Mouse (Mus musculus) layer of hippocampus, postnatal 36 days (tissue): ENCODE measurements around the gene Ptbp3. TPM values are rescaled to one million over a fixed set of nuclear protein-coding genes. Genes with fewer than 3 reads are reported as not detected.

Source experiments
- DNase-seq, 2 experiments: peaks; one replicate each; pipeline ENCODE4 v3.0.0; 2022
- total RNA-seq, 2 experiments: library from RNA; stranded (reverse); gene quantifications; 2 replicates each; pipeline ENCODE4 v1.2.3; 2021

Gene Ptbp3
- total RNA-seq, 2 experiments from 2014 or later = 35.1 to 39.8 TPM

DNA sequence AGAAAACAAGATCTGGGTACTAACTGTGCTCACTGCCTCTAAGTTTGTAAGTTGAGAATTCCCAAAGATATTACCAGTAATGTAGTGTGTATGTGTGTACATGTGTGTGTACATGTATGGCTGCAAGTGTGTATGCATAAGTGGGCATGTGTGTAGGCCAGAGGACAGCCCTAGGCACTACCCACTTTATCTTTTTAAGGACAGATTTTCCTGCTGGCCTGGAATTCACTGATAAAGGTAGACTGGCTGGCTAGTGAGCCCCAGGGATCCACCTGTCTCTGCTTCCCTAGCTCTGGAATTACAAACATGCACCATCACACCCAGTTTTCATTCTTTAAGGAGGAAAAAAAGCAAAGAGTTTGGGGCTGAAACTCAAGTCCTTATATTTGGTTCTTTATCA is 6.0 kb upstream of the Ptbp3 start:
- DNase-seq = no peak

- DNase-seq = no peak
Observed at GRCm38 (mm10) chr4:59553576-59553975, 4.4 kb upstream of the Ptbp3 start.

DNA sequence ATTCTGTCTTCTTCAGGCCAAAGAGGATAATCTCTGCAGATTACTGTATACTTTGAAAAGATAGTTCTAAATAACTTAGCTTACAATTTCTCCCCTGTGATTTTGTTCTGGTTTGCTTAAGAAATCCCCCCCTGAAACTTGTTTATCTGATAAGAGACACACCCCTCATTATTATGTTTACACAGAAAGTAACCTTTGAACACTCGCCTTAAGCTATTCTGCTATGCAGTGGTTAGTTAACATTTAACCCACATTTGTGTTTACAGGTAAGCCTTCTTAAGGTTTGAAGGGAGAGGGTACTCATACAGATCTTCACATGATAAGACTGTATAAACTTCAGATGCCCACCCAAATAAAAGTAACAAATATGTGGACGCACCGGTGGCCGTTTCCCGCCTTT is 3.7 kb upstream of the Ptbp3 start:
- DNase-seq = no peak

DNA sequence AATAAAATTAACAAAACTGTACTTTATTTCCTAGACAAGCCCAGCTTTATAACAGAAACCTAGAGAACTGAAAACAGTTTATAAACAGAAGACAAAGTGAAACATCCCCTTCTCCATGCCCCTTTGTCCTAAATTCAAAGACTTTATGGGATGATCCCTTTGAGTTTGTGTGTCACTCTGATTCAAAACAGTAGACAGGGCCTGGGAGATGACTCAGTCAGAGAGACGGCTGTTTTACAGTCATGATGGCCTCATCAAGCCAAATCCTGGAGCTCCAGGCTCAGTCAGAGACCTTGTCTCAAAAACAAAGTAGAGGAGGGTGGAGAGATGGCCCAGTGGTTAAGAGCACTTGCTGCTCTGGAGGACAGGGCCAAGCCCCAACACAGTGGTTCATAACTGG is 2.7 kb upstream of the Ptbp3 start:
- no peak for DNase-seq

DNA sequence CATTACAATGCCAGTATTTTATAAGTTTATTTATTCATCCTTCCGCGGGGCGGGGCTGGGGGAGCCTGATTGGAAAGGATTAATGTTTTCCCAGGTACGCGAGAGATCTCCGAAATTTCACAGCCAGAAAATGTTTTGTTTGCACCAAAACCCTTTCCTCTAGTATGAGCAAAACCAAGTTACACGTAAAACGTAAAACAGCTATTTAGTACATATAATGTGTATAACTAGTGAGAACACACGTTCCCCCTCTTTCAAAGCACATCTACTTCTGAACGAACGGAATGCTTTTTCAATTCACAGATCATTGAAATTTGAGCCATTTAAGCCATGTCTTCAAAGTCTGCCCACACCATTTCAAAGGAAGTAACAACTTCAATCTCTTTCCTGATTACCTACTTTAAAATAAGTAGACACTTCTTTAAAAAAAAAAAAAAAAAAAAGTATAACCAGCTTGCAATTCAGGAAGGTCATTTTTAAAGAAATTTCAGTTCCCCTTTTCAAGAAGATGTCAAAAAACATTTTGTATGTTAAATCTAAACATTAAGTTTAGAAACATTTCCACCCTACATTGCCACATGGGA is 905 bp upstream of the Ptbp3 start:
- no peak for DNase-seq

GRCm38 (mm10) chr4:59548560-59549174 is 497 bp downstream of the Ptbp3 start:
- DNase-seq = peak; percentile 61 to 63

DNA sequence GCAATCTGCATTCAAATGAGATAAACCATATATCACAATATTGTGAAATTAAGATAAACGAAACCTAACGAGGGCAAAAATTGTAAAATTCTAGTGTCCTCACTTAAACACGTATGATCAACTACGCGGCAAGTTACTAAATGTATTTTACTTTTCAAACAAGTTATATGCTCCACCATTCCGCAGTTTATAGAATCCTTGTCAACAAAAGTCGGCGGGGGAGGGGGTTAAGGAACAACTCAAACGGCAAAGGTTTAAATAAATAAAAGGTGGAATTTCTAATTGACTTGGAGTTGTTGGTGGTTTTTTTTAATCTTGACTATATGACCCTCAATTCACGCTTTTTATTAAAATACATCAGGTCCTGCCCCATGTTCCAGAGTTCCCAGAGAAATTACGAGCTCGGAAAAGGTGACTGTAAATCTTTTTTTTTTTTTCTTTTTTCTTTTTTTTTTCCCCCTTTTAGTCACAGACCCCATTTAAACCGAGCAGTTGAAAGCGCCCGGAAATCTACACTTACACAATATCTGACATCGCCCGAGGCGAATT is 1.1 kb downstream of the Ptbp3 start:
- DNase-seq = no peak

DNA sequence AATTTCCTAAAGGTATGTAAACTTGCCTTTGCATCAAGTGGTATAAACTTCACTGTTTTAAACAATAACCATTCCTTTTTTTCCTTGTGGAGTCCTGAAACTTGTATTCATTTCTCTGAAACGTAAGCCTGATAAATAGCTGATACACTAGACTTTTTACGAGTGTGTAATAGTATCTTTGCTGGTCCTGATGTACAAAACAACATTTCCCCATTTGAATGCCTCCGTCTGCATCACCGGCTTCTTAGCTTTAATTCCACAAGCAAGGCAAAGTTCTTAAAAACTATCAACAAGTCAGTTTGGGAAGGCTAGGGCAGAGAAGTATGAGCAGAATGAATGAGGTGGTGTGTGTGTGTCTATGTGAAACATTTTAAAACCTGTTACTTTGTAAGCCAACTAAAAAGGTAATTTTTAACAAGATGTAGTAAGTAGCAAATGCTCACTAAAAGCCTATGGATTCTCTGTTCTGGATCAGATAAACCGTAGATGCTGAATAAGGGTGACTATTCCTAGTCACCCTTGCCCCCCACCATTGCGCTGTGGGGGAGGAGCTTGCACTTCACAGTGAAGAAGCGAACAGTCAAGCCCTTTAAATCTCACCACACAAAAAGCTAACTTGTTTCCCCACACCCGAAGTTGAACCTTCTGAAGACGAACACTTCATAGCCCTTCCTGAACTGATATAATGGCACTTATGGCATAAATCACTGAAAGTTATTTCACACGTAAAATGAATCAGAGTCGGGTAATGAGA is 1.9 kb downstream of the Ptbp3 start:
- DNase-seq = no peak

- DNase-seq = no peak
Observed at GRCm38 (mm10) chr4:59546285-59547071, 2.7 kb downstream of the Ptbp3 start.

DNA sequence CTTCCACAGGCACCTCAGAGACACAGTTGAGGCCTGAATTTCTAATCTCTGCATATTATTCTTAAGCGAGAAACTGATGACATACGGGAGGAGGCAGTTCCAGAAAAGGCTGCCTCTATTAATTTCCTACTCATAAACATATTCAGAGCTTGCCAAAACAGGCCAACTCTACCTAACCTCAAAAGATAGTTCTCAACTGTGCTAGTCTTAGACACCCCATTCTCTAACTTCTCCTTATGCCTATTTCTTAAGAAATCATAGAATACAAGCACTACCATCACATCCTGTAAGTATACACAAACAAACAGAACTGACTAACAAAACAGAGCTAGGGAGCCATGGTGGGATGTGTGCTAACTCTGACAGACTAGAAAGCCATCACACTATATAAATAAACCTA is 4.5 kb downstream of the Ptbp3 start:
- DNase-seq = no peak

- DNase-seq = no peak
Observed at GRCm38 (mm10) chr4:59543006-59543405, 6.2 kb downstream of the Ptbp3 start.

GRCm38 (mm10) chr4:59536281-59536680 is 12.9 kb downstream of the Ptbp3 start:
- no peak for DNase-seq

GRCm38 (mm10) chr4:59535624-59536023 is 13.5 kb downstream of the Ptbp3 start:
- DNase-seq = no peak

GRCm38 (mm10) chr4:59533268-59533667 is 15.9 kb downstream of the Ptbp3 start:
- DNase-seq = no peak

GRCm38 (mm10) chr4:59531172-59531571 is 18.0 kb downstream of the Ptbp3 start:
- DNase-seq = no peak

GRCm38 (mm10) chr4:59527470-59527869 is 21.7 kb downstream of the Ptbp3 start:
- no peak for DNase-seq

- no peak for DNase-seq
Observed at GRCm38 (mm10) chr4:59526728-59527127, 22.4 kb downstream of the Ptbp3 start.

DNA sequence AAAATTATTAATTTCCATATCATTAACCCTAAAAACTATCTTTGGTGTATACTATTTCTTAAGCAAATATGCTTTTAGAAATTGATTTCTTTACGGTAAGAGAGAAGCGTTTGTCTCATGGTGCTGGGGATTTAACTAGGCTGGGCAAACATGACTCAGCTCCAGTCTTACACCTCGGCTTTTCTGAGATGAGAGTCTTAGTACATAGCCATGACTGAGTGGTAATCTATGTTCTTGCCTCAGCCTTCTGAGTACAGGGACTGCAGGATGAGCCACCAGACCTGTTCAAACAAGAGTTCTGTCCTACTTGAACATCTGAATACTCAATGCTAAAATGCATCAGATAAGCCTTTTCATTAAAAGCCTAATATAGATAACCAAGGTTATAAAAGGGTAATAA is 24.3 kb downstream of the Ptbp3 start:
- no peak for DNase-seq

- no peak for DNase-seq
Observed at GRCm38 (mm10) chr4:59510321-59510720, 38.8 kb downstream of the Ptbp3 start.

- no peak for DNase-seq
Observed at GRCm38 (mm10) chr4:59509558-59509957, 39.6 kb downstream of the Ptbp3 start.

DNA sequence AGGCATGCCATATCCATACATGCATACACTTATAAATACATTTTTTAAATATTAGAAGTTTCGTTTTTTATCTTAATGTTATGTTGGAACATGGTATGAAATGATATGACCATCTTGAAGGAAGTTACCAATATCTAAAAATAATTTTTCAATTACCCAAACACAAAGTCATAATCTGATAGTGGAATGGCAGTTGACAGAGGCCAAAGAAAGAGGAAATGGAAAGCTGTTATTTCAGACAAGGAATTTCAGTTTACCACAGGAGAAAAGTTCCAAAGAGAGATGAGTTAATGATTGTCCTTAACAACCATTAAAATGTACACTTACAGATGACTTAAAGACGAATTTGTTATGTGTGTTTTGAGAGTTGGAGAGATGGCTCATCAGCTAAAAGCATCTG is 41.4 kb downstream of the Ptbp3 start:
- no peak for DNase-seq

- no peak for DNase-seq
Observed at GRCm38 (mm10) chr4:59506704-59507103, 42.5 kb downstream of the Ptbp3 start.

DNA sequence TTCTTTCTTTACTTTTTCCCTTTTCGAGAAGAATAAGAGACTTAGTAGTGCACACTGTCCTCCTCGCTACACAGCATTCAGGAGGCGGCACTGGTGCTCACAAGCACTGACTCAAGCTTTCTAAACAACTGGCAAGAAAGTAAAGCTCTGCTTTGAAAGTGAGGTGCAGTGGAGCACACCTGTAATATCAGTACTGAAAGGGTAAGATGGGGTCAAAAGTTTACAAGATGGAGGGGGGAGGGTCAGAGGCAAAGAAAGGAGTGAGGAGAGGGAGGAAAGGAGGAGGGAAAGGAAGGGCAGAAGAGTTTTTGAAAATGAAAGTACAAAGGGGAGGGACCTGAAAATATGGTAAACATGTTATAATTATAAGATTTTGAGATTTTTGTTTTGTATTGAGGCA is 43.7 kb downstream of the Ptbp3 start:
- no peak for DNase-seq
